Mouse (Mus musculus) small intestine, adult 2 months (tissue): Measurements from ENCODE around the gene Gabbr1.

Experiments used
- CTCF ChIP-seq: fragments of 200-500 bp; IDR thresholded peaks from 2 replicates; pipeline ENCODE4 v1.5.1; 2012; ENCODE audit warnings: low read depth, mild to moderate bottlenecking, control low read depth, inconsistent platforms, low read length, moderate library complexity, mixed read lengths; ENCODE audit not compliant: insufficient replicate concordance, insufficient read length; ENCODE audit errors: extremely low read depth
- POLR2A ChIP-seq: fragments of 200-500 bp; IDR thresholded peaks from 2 replicates; pipeline ENCODE4 v1.6.1; 2012; ENCODE audit warnings: low read depth, mild to moderate bottlenecking, control low read depth, inconsistent platforms, low read length, moderate library complexity

DNA sequence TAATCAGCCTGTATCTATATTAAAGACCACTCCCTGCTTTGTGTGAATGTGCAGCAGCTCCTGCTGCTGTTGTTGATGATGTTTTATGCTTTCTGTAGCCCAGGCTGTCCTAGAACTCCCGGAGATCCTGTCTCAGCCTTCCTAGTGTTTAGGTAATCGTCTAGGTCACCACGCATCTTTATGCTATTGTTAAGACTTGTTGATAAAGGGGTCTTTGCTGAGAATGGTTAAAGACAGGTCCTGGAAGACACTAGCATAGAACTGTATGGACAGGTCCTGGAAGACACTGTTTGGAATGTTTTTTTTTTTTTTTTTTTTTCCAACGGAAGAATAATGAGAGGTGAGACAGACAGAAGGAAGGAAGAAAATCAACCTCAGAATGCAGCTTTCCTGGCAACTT, 42.4 kb upstream of the Gabbr1 start:
- TF ChIP-seq CTCF (no peak), POLR2A (no peak)
